Mouse (Mus musculus) limb, embryonic 10.5 days (tissue): Measurements from ENCODE around the gene St8sia1. TPM values are rescaled to one million over a fixed set of nuclear protein-coding genes. Genes with fewer than 3 reads are reported as not detected.
"Not testable (repeated sequence)": the region's sequence is repeated elsewhere in the genome, so short reads cannot be mapped to it uniquely, and the experiment has no call there.

ENCODE experiments used
- DNase-seq: peaks from one replicate; pipeline ENCODE4 v3.0.0-alpha.2; 2017; ENCODE audit warnings: low spot score
- H3K27ac ChIP-seq: fragments of 300-500 bp; sonication (generic); 2 replicates; pipeline ENCODE4 v1.5.1; 2016; ENCODE audit warnings: mild to moderate bottlenecking
- H3K27me3 ChIP-seq: fragments of 300-500 bp; sonication (generic); 2 replicates; pipeline ENCODE4 v1.6.1; 2016; ENCODE audit warnings: low read depth, mild to moderate bottlenecking; ENCODE audit not compliant: poor library complexity, severe bottlenecking
- H3K36me3 ChIP-seq: fragments of 300-500 bp; sonication (generic); 2 replicates; pipeline ENCODE4 v1.6.1; 2016; ENCODE audit warnings: mild to moderate bottlenecking, moderate library complexity
- H3K4me1 ChIP-seq: fragments of 300-500 bp; sonication (generic); 2 replicates; pipeline ENCODE4 v1.6.1; 2016
- H3K4me3 ChIP-seq: fragments of 300-500 bp; sonication (generic); 2 replicates; pipeline ENCODE4 v1.5.1; 2016; ENCODE audit warnings: mild to moderate bottlenecking, moderate library complexity
- H3K9me3 ChIP-seq: fragments of 300-500 bp; sonication (generic); replicated peaks from 2 replicates; pipeline ENCODE4 v1.6.1; 2016; ENCODE audit warnings: mild to moderate bottlenecking
- WGBS: fragments of 180-500 bp; shearing (Covaris S2); methylation state at CpG from one replicate; pipeline ENCODE4 v1.1.7; 2016; 5-methylcytosine and 5-hydroxymethylcytosine counted together
- polyA plus RNA-seq: library from polyadenylated mRNA; unstranded; fragments of >200 nt; fragmentation: Nextera tagmentation; extraction: Ambion mirVana; gene quantifications from 2 replicates; pipeline ENCODE4 v1.2.1, GENCODE M21; 2016

Gene St8sia1
- polyA plus RNA-seq, 1 experiment from 2014 or later = 0.91 TPM

- WGBS = 54% methylated on average over 7 of the region's 7 CpGs
- peak; percentile 27 for DNase-seq
- 0 out of 2 replicates have a peak, but pooled peaks cover 2% of the 10 kb centered on the region for H3K27me3 ChIP-seq
- no peak overlapping the region for H3K4me3 ChIP-seq
- no peaks in the 10 kb centered on the region for H3K36me3 ChIP-seq
- H3K27ac ChIP-seq = no peak overlapping the region
- H3K4me1 ChIP-seq = peaks cover 34% of the 10 kb centered on the region
- no peaks in the 10 kb centered on the region for H3K9me3 ChIP-seq
Measured at GRCm38 (mm10) chr6:142991391-142992059, 27.3 kb upstream of the St8sia1 start.

DNA sequence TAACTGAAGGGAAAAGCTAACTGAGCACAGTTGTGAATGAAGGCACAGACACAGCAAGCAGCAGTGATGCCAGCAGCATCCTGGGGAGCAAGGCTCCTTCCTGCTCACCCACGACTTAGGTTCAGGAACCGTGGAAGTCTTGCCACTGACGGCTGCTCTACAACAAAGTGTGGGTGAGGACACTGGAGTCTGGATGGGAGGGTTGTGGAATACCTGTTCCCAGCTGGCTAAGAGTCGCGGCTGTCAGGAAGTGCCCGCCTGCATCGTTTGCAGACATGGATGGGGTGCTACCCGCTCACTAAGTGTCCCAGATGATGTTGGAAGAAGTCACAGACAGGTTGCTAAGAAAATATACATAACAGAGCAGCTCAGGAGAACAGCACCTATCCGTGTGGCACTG, 26.3 kb upstream of the St8sia1 start:
- Histone ChIP-seq H3K36me3 (no peaks in the 10 kb centered on the region), H3K27ac (no peak overlapping the region), H3K27me3 (0 out of 2 replicates have a peak, but pooled peaks cover 2% of the 10 kb centered on the region), H3K4me1 (peaks cover 32% of the 10 kb centered on the region), H3K4me3 (no peak overlapping the region), H3K9me3 (no peaks in the 10 kb centered on the region)
- WGBS = 80% methylated on average over 9 of the region's 9 CpGs
- peak; percentile 30 for DNase-seq

- no peaks in the 10 kb centered on the region for H3K36me3 ChIP-seq
- 0 out of 2 replicates have a peak, but pooled peaks cover 2% of the 10 kb centered on the region for H3K27me3 ChIP-seq
- H3K4me3 ChIP-seq = no peak overlapping the region
- H3K9me3 ChIP-seq = no peaks in the 10 kb centered on the region
- no peak overlapping the region for H3K27ac ChIP-seq
- WGBS = 93% methylated on average over 13 of the region's 13 CpGs
- DNase-seq = peak; percentile 18
- peaks cover 24% of the 10 kb centered on the region for H3K4me1 ChIP-seq
Measured at GRCm38 (mm10) chr6:142989495-142989894, 25.2 kb upstream of the St8sia1 start.

DNA sequence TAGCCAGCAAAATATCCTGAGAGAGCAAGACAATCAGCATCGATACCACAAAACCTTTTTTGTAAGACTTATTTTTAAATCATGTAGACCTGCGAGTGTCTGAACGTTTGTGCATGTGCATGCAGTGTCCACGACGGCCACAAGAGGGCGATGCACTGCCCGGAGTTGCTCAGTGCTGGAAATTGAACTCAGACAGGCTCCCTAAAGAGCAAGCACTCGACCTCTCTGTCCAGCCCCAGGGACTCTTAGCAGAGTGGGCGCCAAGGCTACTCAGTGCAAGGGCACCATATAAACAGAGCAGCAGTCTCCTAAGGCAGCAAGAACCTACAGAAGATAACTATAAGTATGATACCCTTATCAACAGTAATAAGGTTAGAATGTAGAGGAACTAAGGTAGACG, 24.5 kb upstream of the St8sia1 start:
- Histone ChIP-seq H3K27me3 (0 out of 2 replicates have a peak, but pooled peaks cover 2% of the 10 kb centered on the region), H3K4me3 (no peak overlapping the region), H3K4me1 (peaks cover 17% of the 10 kb centered on the region), H3K9me3 (no peaks in the 10 kb centered on the region), H3K27ac (no peak overlapping the region), H3K36me3 (no peaks in the 10 kb centered on the region)
- 32% methylated on average over 10 of the region's 10 CpGs for WGBS
- peak; percentile 84 for DNase-seq

DNA sequence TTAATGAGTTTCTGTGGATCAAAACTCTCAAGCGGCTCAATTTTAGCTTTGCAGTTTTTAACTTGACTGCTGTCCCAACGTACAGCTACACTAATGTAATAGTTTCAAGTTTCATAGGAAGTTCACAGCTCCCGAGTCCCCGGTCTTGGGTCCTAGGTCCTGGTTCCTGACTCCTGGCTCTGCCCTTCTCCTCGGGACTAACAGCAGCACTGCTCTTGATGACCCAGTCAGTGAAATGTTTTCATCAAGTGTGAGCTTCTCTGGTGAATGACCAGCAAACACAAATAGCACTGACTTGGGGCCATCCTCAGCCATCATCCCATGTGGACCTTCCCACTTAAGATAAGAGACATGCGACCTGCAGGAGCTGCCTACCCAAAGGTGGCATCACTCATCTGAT, 24.0 kb upstream of the St8sia1 start:
- 76% methylated on average over 6 of the region's 6 CpGs for whole genome bisulfite sequencing
- H3K9me3 ChIP-seq = no peaks in the 10 kb centered on the region
- peaks cover 13% of the 10 kb centered on the region for H3K4me1 ChIP-seq
- H3K27me3 ChIP-seq = 0 out of 2 replicates have a peak, but pooled peaks cover 2% of the 10 kb centered on the region
- no peak overlapping the region for H3K27ac ChIP-seq
- H3K36me3 ChIP-seq = no peaks in the 10 kb centered on the region
- DNase-seq = peak; percentile 25
- no peak overlapping the region for H3K4me3 ChIP-seq

DNA sequence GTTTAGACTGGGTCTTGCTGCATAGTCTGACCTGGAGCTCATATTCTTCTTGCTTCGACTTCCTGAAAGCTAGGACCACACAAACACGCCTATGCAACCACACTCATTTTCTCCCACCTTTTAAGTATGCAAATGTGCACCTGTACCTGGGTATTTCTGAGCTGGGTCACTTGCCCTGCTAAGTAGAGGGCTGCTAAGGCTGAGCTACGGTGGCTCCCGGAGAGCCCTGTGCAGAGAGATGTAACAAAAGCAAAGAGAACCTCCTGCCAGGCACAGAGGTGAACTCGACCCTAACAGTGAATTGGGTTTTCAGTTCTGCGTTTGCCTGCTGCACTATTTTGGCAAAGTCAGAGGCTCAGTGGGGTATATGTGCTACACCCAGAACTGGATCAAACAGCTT, 23.4 kb upstream of the St8sia1 start:
- H3K4me3 ChIP-seq = no peak overlapping the region
- no peaks in the 10 kb centered on the region for H3K9me3 ChIP-seq
- DNase-seq = peak; percentile 12
- H3K4me1 ChIP-seq = peaks cover 13% of the 10 kb centered on the region
- no peaks in the 10 kb centered on the region for H3K36me3 ChIP-seq
- H3K27ac ChIP-seq = no peak overlapping the region
- 85% methylated on average over 6 of the region's 6 CpGs for WGBS
- no peaks in the 10 kb centered on the region for H3K27me3 ChIP-seq

GRCm38 (mm10) chr6:142986706-142987105, 22.5 kb upstream of the St8sia1 start:
- H3K4me1 ChIP-seq, H3K4me3 ChIP-seq, H3K36me3 ChIP-seq, H3K27ac ChIP-seq, H3K9me3 ChIP-seq, H3K27me3 ChIP-seq: not testable (repeated sequence)
- DNase-seq = peak; percentile 10
- 88% methylated on average over 9 of the region's 9 CpGs for WGBS

DNA sequence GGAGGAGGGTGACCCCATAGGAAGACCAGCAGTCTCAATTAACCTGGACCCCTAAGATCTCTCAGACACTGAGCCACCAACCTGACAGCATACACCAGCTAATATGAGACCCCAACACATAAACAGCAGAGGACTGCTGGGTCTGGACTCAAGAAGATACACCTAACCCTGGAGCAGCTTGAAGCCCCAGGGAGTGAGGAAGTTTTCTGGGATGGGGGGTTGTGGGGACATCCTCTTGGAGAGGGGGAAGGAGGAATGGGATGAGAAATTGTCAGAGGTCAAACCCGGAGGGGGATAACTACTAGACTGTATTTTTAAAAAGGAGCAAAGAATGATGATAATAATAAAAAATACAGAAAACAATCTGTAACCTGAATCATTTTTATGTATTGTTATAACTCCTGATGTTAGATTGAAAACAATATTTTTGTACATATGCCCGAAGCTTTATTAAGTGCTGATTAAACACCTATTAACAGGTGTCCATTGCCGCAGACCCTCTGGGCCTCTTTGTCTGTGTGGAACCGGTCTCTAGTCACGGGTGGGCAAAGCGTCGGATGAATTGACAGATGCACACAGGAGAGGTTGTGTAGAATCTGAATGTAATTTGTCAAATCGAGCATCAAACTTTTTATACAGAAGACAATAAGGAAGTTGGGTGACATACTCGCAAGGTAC, 21.4 kb upstream of the St8sia1 start:
- H3K27me3 ChIP-seq, H3K27ac ChIP-seq, H3K4me3 ChIP-seq, H3K36me3 ChIP-seq, H3K4me1 ChIP-seq, H3K9me3 ChIP-seq: not testable (repeated sequence)
- DNase-seq = peak; percentile 4
- 95% methylated on average over 9 of the region's 9 CpGs for WGBS

- 38% methylated on average over 6 of the region's 6 CpGs for WGBS
- peak; percentile 23 for DNase-seq
- Histone ChIP-seq H3K27me3 (no peaks in the 10 kb centered on the region), H3K27ac (no peak overlapping the region), H3K9me3 (no peaks in the 10 kb centered on the region), H3K36me3 (no peaks in the 10 kb centered on the region), H3K4me3 (no peak overlapping the region), H3K4me1 (peaks cover 10% of the 10 kb centered on the region)
Measured at GRCm38 (mm10) chr6:142979665-142980660, 15.7 kb upstream of the St8sia1 start.

DNA sequence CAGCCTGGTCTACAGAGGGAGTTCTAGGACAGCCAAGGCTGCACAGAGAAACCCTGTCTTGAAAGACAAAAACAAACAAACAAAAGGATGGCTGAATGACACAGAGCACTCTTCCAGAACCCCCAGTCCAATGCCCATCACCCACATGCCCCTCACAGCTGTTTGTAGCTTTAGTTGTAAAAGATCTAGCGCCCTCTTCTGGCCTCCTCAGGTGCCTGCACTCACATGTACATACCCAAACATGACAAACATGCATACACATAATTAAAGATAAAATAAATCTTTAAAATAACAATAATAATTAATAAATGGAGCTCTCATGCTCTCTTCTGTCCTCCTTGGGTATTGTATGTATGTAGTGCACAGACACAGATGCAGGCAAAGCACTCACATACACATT, 13.0 kb upstream of the St8sia1 start:
- DNase-seq = peak; percentile 18
- H3K4me1 ChIP-seq = peaks cover 10% of the 10 kb centered on the region
- no peaks in the 10 kb centered on the region for H3K9me3 ChIP-seq
- no peaks in the 10 kb centered on the region for H3K27me3 ChIP-seq
- H3K4me3 ChIP-seq = no peak overlapping the region
- H3K27ac ChIP-seq = no peak overlapping the region
- 58% methylated on average over 1 of the region's 1 CpGs for WGBS
- no peaks in the 10 kb centered on the region for H3K36me3 ChIP-seq

DNA sequence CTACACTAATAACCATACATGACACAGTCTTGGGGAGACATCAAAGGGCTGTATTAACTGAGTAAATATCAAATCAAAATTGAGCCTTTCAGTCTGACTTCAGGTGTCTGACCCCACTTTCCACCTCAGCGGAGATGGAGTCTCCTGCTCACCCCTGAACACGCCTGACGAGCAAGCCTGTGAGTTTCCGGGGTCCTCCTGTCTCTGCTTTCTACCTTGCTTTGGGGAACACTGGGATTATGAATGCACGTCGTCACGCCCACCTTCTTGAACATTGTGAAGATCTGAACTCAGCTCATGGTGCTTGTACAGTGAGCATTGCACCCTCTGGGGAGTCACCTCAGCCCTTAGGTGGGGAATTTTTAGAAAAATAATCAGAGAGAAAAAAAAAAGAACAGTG, 9.0 kb upstream of the St8sia1 start:
- DNase-seq = peak; percentile 14
- Histone ChIP-seq H3K4me1 (no peaks in the 10 kb centered on the region; the same call in 1 of the 2 replicates), H3K27ac (no peak overlapping the region), H3K9me3 (no peaks in the 10 kb centered on the region), H3K27me3 (no peaks in the 10 kb centered on the region), H3K36me3 (no peaks in the 10 kb centered on the region), H3K4me3 (no peak overlapping the region)
- 93% methylated on average over 7 of the region's 7 CpGs for WGBS

- H3K27me3 ChIP-seq = no peaks in the 10 kb centered on the region
- WGBS = 68% methylated on average over 2 of the region's 2 CpGs
- H3K4me1 ChIP-seq = no peaks in the 10 kb centered on the region; the same call in 1 of the 2 replicates
- H3K9me3 ChIP-seq = no peaks in the 10 kb centered on the region
- no peak overlapping the region for H3K4me3 ChIP-seq
- H3K27ac ChIP-seq = no peak overlapping the region
- peak; percentile 23 for DNase-seq
- no peaks in the 10 kb centered on the region for H3K36me3 ChIP-seq
Measured at GRCm38 (mm10) chr6:142972205-142972604, 8.0 kb upstream of the St8sia1 start.
